Mouse (Mus musculus) G1E (cell line): ENCODE results near the gene Gapt. TPM values are rescaled to one million over a fixed set of nuclear protein-coding genes. Genes with fewer than 3 reads are reported as not detected.
"Not testable (repeated sequence)": the region's sequence is repeated elsewhere in the genome, so short reads cannot be mapped to it uniquely, and the experiment has no call there.

Experiments
- ATAC-seq: 2 replicates; pipeline ENCODE4 v1.8.0; 2016; ENCODE audit warnings: mild to moderate bottlenecking; ENCODE audit not compliant: insufficient number of reproducible peaks, poor library complexity, low FRiP score, severe bottlenecking; ENCODE audit errors: extremely low read depth
- DNase-seq: peaks from one replicate; pipeline ENCODE4 v3.0.0; 2012; ENCODE audit warnings: low spot score
- H3K27me3 ChIP-seq: 2 replicates; pipeline ENCODE4 v1.6.1; 2012; ENCODE audit warnings: mild to moderate bottlenecking, low read length, inconsistent platforms; ENCODE audit not compliant: insufficient read depth
- H3K36me3 ChIP-seq: replicated peaks from 2 replicates; pipeline ENCODE3; 2012; ENCODE audit warnings: mild to moderate bottlenecking, inconsistent platforms
- H3K4me1 ChIP-seq: 2 replicates; pipeline ENCODE4 v1.6.1; 2012; ENCODE audit warnings: low read depth, low read length, inconsistent platforms, mixed read lengths; ENCODE audit not compliant: insufficient read depth
- H3K4me3 ChIP-seq: 2 replicates; pipeline ENCODE4 v1.5.1; 2012; ENCODE audit warnings: low read depth, mild to moderate bottlenecking, inconsistent platforms, low read length, moderate library complexity, mixed read lengths
- H3K9me3 ChIP-seq: replicated peaks from 2 replicates; pipeline ENCODE4 v1.6.1; 2012; ENCODE audit warnings: inconsistent platforms
- CTCF ChIP-seq: IDR thresholded peaks from 2 replicates; pipeline ENCODE4 v1.5.1; 2012; ENCODE audit warnings: low read depth, low read length, inconsistent platforms, mixed read lengths
- GATA1 ChIP-seq: IDR thresholded peaks from 2 replicates; pipeline ENCODE4 v1.6.1; 2012; ENCODE audit warnings: borderline replicate concordance, low read length, inconsistent platforms, mixed read lengths
- GATA2 ChIP-seq: IDR thresholded peaks from 2 replicates; pipeline ENCODE4 v1.6.1; 2012; ENCODE audit warnings: low read depth, low read length, inconsistent platforms, borderline replicate concordance
- POLR2AphosphoS5 ChIP-seq: IDR thresholded peaks from 2 replicates; pipeline ENCODE4 v1.6.1; 2012; ENCODE audit warnings: low read depth, low read length, inconsistent platforms; ENCODE audit not compliant: insufficient replicate concordance
- TAL1 ChIP-seq: conservative IDR thresholded peaks from 2 replicates; pipeline ENCODE4 v1.6.1; 2012; ENCODE audit warnings: low read depth, low read length, inconsistent platforms, mixed read lengths
- polyA plus RNA-seq: library from polyadenylated mRNA; stranded (reverse); fragments of >175 nt; gene quantifications from 2 replicates; pipeline ENCODE4 v1.2.3, GENCODE M21; 2012
- total RNA-seq, 2 experiments: library from RNA; stranded (forward) in 1 of 2; stranded (reverse) in 1 of 2; fragments of 200-1000 nt in 1 of 2; fragments of >200 nt in 1 of 2; fragmentation: Nextera tagmentation in 1 of 2; gene quantifications; 2 replicates each; pipeline ENCODE4 v1.2.3; 2014 to 2017

Gapt gene
- total RNA-seq (2014; fragmentation: Nextera tagmentation) (not detected in 2 replicates), total RNA-seq (2017) (0.22 and 0.23 TPM in 2 replicates), polyA plus RNA-seq (not detected in 2 replicates)

DNA sequence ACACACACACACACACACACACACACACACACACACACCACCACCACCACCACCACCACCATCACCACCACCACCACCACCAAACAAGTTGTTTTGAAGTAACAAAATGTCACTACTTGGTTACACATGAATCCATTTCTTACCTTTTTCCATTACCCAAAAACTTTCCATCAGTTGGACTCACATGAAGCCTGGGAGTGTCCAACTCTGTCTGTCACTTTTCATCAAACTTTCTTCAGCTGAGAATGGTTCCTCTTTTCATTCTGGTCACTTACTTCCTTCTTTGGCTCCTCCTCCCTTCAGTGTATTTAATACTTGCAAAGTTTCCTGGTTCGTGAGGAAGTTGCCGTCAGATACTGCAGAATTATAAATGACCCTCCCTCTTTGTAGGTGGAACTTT is at the start of gene Gapt:
Gene Gapt (minus strand): TSS at position 259 of the 400 bp plus-strand sequence.
- H3K4me3 ChIP-seq: no peak within 1 kb of the TSS
- ATAC-seq (no peak), DNase-seq (no peak)
- no peaks in the 10 kb centered on the region for H3K27me3 ChIP-seq
- no peaks in the 10 kb centered on the region for H3K9me3 ChIP-seq
- H3K4me1 ChIP-seq: no peaks in the 10 kb centered on the region
- no peaks in the 10 kb centered on the region for H3K36me3 ChIP-seq
- TF ChIP-seq GATA2 (no peak), POLR2AphosphoS5 (no peak), TAL1 (no peak), CTCF (no peak), GATA1 (no peak)

DNA sequence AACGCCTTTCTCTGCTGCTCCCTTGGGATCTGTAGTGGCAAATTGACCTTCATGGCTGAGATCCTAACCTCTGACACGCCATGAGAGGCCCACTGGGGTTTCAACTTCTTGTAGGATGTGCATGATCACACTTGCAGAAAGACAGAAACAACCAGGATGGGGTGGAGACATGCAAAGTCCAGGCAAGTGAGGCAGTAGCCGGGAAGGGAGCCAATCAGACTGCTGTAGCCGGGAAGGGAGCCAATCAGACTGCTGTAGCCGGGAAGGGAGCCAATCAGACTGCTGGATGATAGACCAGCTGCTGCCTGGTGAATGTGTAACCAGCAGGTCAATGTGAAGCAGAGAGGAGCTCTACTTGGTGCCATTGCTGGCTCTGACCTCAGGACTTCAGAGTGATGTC is 49.2 kb upstream of the Gapt start:
- no peaks in the 10 kb centered on the region for H3K27me3 ChIP-seq
- 0 out of 2 replicates have a peak, but pooled peaks cover 3% of the 10 kb centered on the region for H3K9me3 ChIP-seq
- TF ChIP-seq GATA2 (no peak), TAL1 (no peak), POLR2AphosphoS5 (no peak), CTCF (no peak), GATA1 (no peak)
- no peak overlapping the region for H3K4me3 ChIP-seq
- no peaks in the 10 kb centered on the region for H3K36me3 ChIP-seq
- ATAC-seq (no peak), DNase-seq (no peak)
- no peaks in the 10 kb centered on the region for H3K4me1 ChIP-seq

DNA sequence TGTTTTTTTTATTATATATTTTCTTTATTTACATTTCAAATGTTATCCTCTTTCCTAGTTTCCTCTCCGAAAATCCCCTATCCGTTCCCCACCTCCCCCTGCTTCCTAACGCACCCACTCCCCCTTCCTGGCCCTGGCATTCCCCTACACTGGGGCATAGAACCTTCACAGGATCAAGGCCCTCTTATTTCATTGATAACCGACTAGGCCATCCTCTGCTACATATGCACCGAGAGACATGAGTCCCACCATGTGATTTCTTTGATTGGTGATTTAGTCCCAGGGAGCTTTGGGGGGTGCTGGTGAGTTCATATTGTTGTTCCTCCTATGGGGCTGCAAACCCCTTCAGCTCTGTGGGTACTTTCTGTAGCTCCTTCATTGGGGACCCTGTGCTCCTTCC is 47.7 kb upstream of the Gapt start:
- not testable (repeated sequence) for H3K36me3 ChIP-seq, H3K4me1 ChIP-seq, H3K27me3 ChIP-seq, ATAC-seq, H3K4me3 ChIP-seq, DNase-seq, H3K9me3 ChIP-seq

DNA sequence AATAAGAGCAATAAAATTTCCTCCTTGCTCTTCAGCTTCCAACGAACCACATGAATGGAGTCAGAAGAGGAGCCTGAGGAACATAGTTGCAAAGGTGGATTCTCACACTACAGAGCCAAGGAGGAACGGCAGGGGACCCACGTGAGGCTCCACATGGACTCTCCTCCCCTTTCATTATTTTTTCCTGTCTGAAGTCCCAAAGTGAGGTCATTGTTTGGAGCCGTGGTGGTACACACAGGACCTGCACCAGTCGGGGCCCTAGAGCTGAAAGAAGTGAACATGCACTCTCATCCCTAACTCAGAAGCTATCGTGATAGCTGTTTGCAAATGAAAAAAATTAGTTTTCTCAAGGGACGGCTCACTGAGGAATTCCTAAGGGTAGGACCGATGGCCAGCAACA is 47.1 kb upstream of the Gapt start:
- Histone ChIP-seq H3K4me1 (no peaks in the 10 kb centered on the region), H3K9me3 (peaks cover 9% of the 10 kb centered on the region), H3K27me3 (no peaks in the 10 kb centered on the region), H3K4me3 (no peak overlapping the region), H3K36me3 (no peaks in the 10 kb centered on the region)
- DNase-seq (no peak), ATAC-seq (no peak)
- TF ChIP-seq TAL1: no peak
- no peak for TF ChIP-seq GATA1
- TF ChIP-seq POLR2AphosphoS5: no peak
- no peak for TF ChIP-seq GATA2
- no peak for TF ChIP-seq CTCF

DNA sequence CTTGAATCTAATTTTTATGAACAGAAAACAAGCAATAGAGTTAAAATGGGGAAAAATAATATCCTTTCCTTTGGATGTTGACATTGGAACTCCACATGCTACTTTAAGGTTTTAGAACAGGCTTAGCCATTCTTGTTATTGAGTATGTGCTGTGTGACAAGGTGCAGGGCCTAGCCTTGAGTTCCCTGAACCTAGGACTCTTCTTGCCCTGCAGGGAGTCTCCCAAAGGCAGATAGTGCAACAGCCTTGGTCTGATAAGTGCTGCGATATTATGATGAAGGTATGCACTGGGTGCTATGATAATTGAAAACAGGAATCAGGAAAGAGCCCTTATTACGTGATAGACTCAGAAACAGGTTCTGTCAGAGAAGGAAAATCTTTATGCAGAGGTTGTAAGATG is 44.9 kb upstream of the Gapt start:
- DNase-seq (no peak), ATAC-seq (no peak)
- Histone ChIP-seq H3K36me3 (no peaks in the 10 kb centered on the region), H3K27me3 (no peaks in the 10 kb centered on the region), H3K4me3 (no peak overlapping the region), H3K4me1 (no peaks in the 10 kb centered on the region), H3K9me3 (peaks cover 23% of the 10 kb centered on the region)
- TF ChIP-seq CTCF: no peak
- TF ChIP-seq POLR2AphosphoS5: no peak
- TF ChIP-seq GATA2: no peak
- no peak for TF ChIP-seq TAL1
- no peak for TF ChIP-seq GATA1

DNA sequence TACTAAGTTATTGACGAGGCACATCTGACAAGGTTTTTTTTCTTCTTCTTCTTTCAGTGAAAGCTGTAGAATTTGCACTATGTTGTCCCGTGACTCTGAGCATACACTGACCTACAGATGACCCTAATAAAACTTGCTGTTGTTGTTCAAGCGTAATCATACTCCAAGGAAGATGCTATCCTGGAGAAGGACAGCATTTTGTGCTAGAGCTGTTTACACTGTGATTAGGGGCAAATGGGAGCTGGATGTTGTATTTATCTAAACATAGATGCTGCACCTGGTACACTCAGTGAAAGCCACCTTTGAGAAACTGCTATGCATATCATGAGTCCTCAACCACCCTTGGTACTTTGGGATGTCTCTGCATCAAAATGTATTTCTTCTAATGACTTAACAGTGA is 44.4 kb upstream of the Gapt start:
- Histone ChIP-seq H3K4me3 (no peak overlapping the region), H3K4me1 (no peaks in the 10 kb centered on the region), H3K36me3 (no peaks in the 10 kb centered on the region), H3K27me3 (no peaks in the 10 kb centered on the region), H3K9me3 (peaks cover 23% of the 10 kb centered on the region)
- no peak for DNase-seq
- no peak for ATAC-seq
- TF ChIP-seq TAL1: no peak
- TF ChIP-seq GATA2: no peak
- no peak for TF ChIP-seq GATA1
- no peak for TF ChIP-seq POLR2AphosphoS5
- TF ChIP-seq CTCF: no peak

DNA sequence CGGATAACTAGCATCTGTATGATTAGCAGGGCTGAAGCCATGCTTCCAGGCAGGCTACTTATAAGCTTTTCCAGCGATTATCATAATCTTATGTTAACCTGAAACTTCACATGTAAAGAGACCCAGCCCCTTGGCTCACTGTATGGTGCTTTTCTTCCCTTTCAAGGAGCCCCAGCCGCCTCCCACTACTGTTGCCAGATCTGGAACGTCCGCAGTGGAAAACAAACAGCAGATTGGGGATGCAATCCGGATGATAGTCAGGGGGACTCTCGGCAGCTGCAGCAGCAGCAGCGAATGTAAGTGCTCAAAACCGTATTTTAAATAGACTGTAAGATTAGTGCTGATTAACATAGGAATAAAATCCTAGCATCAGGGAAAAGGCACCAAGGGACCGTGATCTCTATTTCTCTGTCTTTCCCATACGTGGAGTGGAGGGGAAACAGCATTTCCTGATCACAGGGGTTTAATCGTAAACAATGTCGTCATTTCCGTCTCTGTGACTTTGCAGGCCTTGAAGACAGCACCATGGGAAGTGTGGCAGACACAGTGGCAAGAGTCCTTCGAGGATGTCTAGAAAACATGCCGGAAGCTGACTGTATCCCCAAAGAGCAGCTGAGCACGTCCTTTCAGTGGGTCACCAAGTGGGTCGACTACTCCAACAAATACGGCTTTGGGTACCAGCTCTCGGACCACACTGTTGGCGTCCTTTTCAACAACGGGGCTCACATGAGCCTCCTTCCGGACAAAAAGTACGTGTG is 41.7 kb upstream of the Gapt start:
- TF ChIP-seq TAL1: no peak
- TF ChIP-seq CTCF: no peak
- no peak for TF ChIP-seq GATA2
- no peak for TF ChIP-seq GATA1
- no peak for TF ChIP-seq POLR2AphosphoS5
- Histone ChIP-seq H3K4me1 (no peaks in the 10 kb centered on the region), H3K4me3 (no peak overlapping the region), H3K36me3 (no peaks in the 10 kb centered on the region), H3K27me3 (no peaks in the 10 kb centered on the region), H3K9me3 (peaks cover 41% of the 10 kb centered on the region)
- ATAC-seq (no peak), DNase-seq (no peak)
